Mouse (Mus musculus): ENCODE data around the gene Alox12.
A peak's percentile ranks its signal among the peaks of the same experiment; 100 is the strongest.

The Alox12 gene

GRCm38 (mm10) chr11:70254931-70255531 is at the start of gene Alox12:
Gene Alox12, minus strand, starts transcription at chr11:70255353.
- peak; percentile 72 for DNase-seq

GRCm38 (mm10) chr11:70302293-70302692 is 47.1 kb upstream of the Alox12 start:
- no peak for DNase-seq

- peak; percentile 16 for DNase-seq
Measured at GRCm38 (mm10) chr11:70297836-70298454, 42.8 kb upstream of the Alox12 start.

- peak; percentile 28 for DNase-seq
Measured at GRCm38 (mm10) chr11:70297405-70297804, 42.3 kb upstream of the Alox12 start.

- DNase-seq = no peak
Measured at GRCm38 (mm10) chr11:70293881-70294280, 38.7 kb upstream of the Alox12 start.

- no peak for DNase-seq
Measured at GRCm38 (mm10) chr11:70291235-70291634, 36.1 kb upstream of the Alox12 start.

- peak; percentile 27 for DNase-seq
Measured at GRCm38 (mm10) chr11:70289236-70289635, 34.1 kb upstream of the Alox12 start.

GRCm38 (mm10) chr11:70288102-70288501 is 32.9 kb upstream of the Alox12 start:
- DNase-seq = no peak

GRCm38 (mm10) chr11:70285686-70286085 is 30.5 kb upstream of the Alox12 start:
- DNase-seq = no peak

GRCm38 (mm10) chr11:70284757-70285156 is 29.6 kb upstream of the Alox12 start:
- peak; percentile 32 for DNase-seq

- DNase-seq = peak; percentile 23
Measured at GRCm38 (mm10) chr11:70283666-70284065, 28.5 kb upstream of the Alox12 start.

- DNase-seq = peak; percentile 63
Measured at GRCm38 (mm10) chr11:70280441-70280840, 25.3 kb upstream of the Alox12 start.

- DNase-seq = no peak
Measured at GRCm38 (mm10) chr11:70278961-70279360, 23.8 kb upstream of the Alox12 start.

- no peak for DNase-seq
Measured at GRCm38 (mm10) chr11:70271641-70272040, 16.5 kb upstream of the Alox12 start.

- DNase-seq = peak; percentile 15
Measured at GRCm38 (mm10) chr11:70266405-70266804, 11.3 kb upstream of the Alox12 start.

GRCm38 (mm10) chr11:70265819-70266218 is 10.7 kb upstream of the Alox12 start:
- DNase-seq = no peak

- DNase-seq = no peak
Measured at GRCm38 (mm10) chr11:70265252-70265651, 10.1 kb upstream of the Alox12 start.

GRCm38 (mm10) chr11:70259035-70259434 is 3.9 kb upstream of the Alox12 start:
- no peak for DNase-seq

GRCm38 (mm10) chr11:70254337-70254736 is 816 bp downstream of the Alox12 start:
- DNase-seq = no peak

GRCm38 (mm10) chr11:70251853-70252252 is 3.3 kb downstream of the Alox12 start:
- DNase-seq = no peak

GRCm38 (mm10) chr11:70250150-70250549 is 5.0 kb downstream of the Alox12 start:
- DNase-seq = no peak

- peak; percentile 73 for DNase-seq
Measured at GRCm38 (mm10) chr11:70247136-70247845, 7.9 kb downstream of the Alox12 start.

- DNase-seq = no peak
Measured at GRCm38 (mm10) chr11:70242591-70242990, 12.6 kb downstream of the Alox12 start.
